Mouse (Mus musculus) right cerebral cortex, postnatal 25 days (tissue): ENCODE measurements around the gene Gsk3b.
"Not testable (repeated sequence)": the region's sequence is repeated elsewhere in the genome, so short reads cannot be mapped to it uniquely, and the experiment has no call there.

Source experiments
- DNase-seq: peaks from one replicate; pipeline ENCODE4 v3.0.0; 2022

Gsk3b gene

DNA sequence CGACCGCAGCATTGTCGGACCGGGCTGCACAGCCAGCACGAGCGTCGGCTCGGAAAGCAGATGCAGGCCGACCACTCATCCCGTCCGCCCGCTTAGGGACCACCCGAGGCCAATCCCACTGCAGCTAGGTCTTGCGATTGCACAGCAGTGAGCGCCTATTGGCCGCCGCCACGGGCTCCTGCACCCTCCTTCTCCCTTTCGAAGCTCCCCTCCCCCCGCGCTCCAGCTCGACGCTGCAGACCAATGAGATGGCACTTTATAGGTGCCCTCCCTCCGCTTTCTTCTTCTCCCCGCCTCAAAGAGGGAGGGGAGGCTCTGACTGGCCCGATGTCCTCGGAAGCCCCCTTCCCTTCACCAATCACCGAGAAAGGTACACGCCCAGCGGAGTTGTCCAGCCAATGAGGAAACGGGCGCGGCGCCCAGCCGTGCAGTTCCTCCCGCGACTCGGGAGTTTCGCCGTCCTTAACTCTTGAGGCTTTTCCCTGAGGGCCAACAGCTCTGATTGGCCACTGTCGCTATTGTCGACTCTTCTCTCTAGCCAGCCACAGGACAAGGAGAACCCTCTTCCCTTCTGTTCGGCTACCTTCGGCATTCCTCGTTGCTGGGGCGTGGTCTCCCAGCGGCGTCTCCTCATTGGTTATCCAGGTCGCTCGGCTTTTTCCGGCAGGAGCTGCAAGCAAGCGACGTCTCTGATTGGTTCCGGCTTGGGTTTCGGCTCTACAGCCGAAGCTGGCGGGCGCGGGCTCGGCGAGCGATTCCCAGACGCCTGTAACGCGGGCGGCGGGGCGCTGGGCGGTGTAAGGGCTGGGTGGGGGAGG lies at the start of gene Gsk3b:
Gene Gsk3b, plus strand, starts transcription at position 373 of the 818 bp plus-strand sequence.
- peak; percentile 100 for DNase-seq

DNA sequence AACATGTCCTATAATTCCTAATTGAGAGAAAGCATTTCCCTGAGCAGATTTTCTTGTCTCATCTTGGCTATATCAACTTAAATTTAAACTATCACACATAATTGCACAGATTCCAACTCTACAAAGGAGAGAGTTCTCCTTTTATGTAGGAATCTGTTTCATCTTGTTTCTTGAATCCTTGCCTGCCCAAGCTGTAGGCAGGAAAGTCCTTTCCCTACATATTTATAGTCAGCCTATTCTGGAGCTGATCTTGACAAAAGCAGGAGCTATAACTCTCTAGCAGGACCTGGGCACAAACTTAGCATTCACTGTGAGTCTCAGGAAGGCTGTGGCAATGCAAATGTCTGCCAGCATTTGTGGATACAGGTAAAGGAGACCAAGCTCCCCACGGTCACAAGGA lies 46.6 kb upstream of the Gsk3b start:
- no peak for DNase-seq

DNA sequence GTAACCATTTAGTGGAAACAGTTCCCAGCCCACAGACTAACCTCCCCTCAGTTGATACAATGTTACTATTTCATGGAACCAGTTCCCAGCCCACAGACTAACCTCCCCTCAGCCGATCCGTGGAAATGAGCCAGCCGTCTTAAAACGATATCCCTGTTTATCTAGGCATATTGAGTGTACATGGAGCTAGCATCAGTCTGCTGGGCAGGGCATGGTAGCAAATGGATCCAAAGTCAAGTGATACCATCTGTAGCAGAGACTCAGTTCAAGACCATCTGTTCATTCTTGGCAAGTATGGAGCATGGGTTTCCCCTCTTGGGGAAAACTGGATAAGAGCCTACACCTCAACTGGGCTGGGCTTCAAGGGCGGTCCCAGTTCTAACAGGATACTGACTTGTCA lies 44.2 kb upstream of the Gsk3b start:
- no peak for DNase-seq

DNA sequence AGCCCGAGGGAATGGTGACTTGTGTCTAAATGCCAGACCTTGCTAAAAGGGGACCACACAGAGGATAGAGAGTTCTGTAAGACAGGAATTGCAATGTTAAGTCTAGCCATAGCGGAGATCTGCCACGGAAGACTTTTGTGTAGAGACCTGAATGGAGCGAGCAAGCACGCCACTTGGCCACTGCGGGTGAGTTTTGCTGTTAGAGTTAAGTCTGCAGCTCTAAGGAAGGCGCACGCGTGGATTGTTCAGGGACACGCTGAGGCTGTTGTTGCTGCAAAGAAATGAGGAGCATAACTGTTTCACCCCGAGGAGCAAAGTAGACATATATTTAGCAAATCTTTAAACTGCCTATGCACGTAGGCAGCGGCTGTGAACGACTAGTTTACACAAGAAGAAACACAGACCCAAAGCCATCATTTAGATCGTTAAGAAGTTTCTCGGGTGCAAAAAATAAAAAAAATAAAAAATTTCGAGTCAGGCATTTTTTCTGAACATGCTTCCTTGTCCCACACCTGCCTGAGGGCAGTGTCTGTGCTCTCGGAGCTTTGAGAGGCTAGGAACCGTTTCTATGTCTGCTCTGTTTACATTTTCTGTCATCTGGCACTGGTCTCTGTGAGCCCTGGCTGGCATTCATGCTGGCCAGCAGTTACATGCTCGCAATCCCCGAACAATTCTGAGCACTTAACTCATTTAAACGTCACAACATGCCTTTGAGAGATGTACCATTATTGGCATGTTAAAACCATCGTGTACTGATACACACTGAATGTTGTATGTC lies 40.8 kb upstream of the Gsk3b start:
- DNase-seq: no peak

DNA sequence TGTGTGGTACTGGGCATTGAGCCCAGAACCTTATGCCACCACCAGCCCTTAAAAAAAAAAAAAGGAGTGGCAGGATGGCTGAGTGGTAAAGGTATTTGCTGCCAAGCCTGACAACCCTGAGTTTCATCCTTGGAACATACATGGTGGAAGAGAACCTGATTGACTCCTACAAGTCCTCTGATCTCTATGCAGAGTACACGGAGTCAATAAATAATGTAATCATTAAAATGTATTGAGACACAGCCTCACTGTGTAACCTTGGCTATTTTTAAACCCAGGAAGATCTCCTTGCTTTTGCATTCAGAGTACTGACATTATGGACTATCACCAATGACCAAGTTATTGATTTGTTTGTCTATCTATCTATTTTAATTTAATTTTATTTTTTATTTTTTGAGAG lies 30.9 kb upstream of the Gsk3b start:
- DNase-seq: no peak

DNA sequence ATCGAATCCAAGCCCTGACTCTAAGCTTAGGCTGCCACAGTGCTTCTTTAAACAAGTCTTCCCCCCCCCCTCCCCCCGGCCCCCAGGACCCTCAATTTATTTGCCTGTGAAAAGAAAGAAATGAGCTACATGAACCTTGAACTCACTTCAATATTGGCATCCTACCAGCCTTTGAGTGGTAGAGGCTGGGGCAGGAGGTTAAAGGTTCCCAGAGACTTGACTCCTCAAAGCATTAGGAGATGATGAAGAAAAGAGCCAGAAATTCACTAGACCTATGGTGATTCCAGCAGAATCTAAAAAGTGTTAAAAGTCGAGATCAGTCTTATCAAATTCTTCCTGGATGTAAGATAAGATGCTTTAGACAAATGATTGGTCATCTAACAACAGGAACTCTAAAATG lies 30.0 kb upstream of the Gsk3b start:
- no peak for DNase-seq

DNA sequence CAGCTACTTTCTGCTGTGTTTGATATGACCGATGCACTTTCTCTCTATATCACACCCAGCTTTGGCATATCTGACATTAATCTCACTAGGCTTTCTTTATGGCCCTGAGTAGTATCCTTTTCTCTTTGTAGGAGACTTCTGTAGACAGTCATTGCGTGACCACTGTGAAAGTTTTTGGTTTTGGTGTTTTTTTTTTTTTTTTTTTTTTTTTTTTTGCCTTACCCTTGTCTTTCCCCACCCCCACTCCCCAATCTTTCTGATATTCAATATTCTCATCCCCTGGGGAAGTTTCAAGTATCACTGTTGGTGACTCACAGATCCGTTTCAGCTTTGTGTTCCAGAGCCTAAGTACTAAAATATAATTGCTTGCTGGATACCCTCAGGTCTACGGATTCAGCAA lies 29.2 kb upstream of the Gsk3b start:
- DNase-seq: no peak

DNA sequence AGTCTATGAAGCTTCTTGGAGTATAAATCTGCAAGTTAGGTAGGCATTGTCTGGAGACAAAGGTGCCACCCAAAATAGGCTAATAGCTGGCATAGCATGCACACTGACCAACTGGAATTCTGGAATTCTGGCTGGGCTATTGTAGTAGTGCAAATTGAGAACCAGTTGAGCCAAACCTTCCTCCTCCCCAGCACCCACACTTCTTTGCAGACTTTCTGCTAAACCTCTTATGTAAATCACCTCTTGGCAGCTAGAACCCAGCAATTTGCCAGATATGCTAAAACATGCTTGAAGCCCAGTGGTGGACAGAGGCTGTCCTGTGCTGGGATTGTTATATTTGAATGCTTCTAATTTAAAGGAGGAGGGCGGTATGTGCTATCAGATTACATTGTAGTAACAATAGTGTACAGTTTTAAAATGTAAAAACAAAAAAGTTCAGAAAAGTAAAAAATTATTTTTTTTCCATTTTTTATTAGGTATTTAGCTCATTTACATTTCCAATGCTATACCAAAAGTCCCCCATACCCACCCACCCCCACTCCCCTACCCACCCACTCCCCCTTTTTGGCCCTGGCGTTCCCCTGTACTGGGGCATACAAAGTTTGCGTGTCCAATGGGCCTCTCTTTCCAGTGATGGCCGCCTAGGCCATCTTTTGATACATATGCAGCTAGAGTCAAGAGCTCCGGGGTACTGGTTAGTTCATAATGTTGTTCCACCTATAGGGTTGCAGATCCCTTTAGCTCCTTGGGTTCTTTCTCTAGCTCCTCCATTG lies 14.8 kb upstream of the Gsk3b start:
- DNase-seq: not testable (repeated sequence)

DNA sequence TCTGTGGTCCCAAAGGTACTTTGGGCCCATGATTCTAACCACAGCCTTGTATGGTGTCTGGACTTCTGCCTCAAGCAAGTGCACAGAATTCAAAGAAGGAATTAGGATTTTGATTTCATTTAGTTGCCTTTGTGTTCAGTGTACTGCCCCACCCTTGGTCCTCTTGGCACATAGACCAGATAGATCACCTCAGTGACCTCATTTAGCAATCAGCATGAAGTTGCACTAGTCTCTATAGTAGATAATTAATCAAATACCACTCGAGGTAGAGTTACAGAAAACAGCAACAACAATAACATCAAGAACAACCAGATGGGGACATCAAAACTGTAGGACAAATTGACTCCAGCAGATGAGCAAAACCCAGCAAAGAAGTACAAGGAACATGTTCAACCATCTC lies 8.6 kb upstream of the Gsk3b start:
- no peak for DNase-seq

DNA sequence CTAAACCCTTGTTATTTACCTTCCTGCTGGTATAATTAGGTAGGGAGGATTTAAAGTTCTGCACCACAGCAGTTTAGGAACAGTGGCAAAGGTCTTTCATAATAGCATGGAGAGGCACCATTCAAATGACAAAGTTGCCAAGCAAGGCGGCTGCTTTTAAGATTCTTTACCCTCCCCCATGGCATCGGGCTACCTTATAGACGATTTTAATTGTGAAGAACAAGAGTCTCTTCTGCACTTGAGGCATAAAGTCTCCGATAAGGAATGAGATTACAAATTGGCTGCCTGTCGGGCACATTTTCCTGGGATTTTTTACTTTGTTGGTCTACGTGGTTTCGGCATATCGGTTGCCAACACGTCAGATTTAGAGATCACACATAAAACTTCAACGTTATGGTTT lies 1.6 kb upstream of the Gsk3b start:
- DNase-seq: no peak

DNA sequence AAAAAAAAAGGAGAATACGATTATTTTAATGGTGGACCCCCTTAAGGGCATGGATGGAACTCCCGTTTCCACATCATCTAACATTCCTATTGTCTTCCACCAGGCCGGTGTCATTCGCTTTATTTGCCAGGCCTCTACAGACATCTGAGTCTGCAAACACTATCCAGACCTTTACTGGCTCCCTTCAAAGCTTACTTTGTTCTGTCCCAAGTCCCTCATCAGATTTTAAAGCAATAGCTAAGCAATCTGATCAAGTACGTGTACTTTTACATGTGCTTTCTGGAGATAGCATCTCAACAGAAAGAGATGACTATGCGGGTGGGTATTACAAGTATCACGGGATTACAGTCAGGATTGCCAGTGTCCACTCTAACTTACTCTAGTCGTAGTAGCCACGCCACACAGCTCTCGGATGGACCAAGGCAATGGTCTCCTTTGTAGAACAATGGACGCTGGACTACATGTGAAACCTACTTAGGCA lies 1.1 kb upstream of the Gsk3b start:
- DNase-seq: no peak

DNA sequence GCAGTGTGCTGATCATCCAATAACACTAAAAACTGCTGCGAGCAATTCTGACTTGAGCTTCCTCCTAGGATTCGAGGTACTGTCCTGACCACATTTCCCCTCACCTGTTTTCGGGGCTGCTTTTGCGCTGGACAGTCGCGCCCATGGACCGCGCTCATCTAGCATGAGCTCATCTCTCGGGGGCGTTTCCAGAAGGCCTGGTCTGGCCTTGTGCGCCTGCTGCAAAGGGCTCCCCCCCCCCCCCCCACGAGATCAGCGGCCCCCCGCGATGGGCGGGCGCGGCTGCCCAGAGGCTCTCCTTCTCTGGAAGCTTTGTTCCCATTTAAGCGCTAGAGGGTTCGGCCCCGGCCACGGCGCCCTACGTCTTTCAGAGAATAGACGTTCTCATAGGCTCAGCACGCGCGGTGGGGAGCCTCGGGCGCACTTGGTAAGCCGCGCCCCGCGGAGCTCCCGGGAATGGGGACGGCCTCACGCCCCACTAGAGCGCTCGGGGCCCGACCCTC lies 624 bp upstream of the Gsk3b start:
- DNase-seq: no peak

DNA sequence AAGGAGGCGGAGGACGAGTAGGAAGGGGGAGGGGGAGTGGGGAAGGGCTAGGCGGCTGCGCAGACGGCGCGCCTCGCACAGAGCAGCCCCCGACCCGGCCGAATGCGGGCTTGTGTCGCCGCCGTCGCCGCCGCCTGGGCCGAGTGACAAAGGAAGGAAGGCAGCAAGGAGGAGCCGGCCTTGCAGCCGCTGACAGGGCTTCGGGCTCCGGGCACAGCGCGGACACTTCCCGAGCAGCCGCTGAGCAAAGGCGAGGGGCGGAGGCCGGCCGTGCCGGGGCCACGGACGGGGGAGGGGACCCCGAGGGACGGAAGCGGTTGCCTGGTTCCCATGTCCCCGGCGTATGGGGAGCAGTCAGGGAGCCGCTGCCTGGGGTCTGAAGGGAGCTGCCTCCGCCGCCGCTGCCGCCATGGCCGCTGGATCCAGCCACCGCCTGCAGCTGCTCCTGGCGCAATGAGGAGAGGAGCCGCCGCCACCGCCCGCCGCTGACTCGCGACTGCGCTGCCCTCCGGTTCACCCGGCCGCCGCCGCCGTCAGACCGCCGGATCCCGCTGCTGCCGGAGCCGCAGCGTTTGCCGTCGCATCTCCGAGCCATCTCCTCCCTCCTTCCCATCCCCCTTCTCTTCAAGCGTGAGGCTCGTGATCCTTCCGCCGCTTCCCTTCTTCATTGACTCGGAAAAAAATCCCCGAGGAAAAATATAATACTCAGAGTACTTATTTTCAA lies 808 bp downstream of the Gsk3b start:
- DNase-seq: no peak

DNA sequence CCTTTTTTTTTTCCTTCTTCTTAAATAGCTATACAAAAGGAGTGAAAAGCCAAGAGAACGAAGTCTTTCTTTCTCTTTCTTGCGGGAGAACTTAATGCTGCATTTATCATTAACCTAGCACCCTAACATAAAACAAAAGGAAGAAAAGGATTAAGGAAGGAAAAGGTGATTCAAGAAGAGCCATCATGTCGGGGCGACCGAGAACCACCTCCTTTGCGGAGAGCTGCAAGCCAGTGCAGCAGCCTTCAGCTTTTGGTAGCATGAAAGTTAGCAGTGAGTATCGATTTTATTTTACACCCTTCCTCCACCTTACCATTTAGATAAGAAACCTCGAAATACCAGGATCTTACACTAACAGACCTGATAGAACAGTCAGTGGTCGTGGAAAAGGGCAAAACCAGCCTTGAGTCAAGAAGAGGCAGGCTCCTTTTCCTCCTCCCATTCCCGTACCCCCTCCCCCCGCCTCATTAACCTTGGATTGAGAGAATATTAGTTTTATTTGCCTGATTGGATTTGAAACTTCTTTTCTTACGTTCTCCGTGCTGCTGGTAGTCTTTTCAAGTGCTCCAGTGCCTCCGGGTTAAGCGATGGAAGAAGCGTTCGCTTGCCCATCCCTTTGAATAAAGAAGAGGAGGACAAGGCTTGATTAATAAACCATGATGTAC lies 1.7 kb downstream of the Gsk3b start:
- no peak for DNase-seq

DNA sequence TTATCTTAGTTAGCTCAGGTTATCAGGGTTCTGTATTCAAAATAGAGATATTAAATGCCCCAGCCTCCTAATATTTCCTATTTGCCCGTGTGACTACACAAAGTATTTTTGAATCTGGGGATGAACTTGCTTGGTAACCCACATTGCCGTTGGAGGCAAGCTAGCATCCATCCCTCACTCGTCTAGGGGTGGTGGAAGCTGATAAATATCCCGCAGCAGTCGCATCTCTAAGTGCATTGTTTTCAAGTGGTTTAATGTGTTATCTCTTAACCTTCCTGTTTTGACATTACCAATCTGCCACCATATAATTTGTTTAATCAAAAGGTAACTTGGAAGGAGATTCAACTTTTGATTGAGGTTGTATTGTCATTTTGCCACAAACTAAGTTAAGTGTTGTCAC lies 2.2 kb downstream of the Gsk3b start:
- no peak for DNase-seq

DNA sequence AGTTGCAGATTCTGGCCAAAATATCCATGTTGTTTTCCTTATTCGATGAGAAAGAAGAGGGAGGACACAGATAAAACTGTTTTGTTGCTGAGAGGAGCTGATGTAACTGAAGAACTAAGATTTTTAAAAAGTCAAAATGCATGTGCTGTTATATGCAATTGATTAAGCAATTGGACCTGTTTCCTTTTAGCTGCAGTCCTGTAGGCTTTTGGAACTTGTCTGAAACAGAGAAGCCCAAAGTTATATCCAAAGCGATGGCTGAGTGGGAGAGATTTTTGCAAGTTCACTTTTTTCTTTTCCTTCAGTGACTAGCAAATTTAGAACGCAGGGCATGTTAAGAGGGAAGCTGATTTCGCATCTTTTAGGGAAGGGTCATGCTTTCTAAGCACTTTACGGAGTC lies 2.9 kb downstream of the Gsk3b start:
- DNase-seq: no peak

DNA sequence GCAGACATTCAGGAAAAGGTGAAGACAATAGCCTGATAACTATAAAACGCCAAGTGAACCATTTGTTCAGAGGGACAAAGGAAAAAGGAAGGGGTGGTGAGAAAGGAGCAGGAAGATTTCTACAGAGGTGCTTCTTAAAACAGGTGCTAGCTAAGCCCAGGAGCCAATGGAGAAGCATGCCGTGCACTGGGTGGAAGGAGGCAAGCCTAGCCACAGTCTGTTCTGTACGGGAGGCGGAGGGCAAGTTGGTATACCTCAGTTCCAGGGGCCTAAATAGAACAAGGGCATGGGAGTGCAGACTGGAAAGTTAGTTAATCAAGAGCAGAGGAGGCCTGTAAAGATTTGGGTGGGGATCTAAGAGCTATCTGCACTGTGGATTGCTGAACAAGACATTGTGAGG lies 3.8 kb downstream of the Gsk3b start:
- DNase-seq: no peak

DNA sequence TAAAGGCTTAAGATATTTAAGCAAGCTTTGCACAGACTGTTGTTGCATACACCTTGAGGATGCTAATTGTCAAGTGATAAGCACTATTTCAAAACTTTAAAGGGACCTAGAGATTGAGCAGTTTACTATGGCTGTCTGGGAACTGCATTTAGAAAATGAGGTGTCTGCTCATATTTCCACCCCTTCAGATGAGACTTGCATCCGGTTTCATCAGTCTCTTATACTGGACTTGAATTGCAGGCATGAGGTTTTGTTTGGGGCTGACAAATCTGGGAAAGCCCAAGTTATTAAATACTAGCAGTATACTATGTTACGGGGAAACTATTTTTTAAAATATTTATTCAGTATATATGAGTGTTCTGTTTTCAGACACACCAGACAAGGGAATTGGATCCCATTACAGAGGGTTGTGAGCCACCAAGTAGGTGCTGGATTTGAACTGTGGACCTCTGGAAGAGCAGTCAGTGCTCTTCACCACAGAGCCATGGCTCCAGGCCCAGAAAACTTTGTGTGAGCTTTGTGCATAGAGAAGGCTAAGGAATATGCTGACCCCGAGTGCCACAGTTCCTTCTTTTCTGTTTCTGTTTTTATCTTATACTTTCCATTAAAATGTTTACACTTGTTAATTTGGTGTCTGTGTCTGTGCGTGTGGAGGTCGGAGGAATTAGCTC lies 6.5 kb downstream of the Gsk3b start:
- DNase-seq: no peak

DNA sequence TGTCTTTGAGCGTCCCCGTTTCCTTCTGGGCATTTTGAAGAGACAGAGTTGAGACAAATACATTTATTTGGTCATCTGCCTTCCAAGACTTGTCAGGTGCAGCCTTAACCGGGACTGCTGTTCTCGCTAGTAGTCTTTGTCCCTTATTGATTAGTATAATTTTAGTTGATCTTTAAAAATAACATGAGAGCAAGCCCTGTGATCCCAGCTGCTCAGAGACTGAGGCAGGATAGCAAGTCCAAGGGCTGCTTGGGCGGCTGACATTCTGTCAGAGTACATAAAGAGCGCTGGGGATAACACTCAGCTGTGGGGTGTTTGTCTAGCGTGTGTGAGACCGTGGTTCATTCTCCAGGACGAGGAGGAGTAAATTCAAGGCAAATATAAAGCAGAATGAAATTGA lies 8.7 kb downstream of the Gsk3b start:
- DNase-seq: no peak

DNA sequence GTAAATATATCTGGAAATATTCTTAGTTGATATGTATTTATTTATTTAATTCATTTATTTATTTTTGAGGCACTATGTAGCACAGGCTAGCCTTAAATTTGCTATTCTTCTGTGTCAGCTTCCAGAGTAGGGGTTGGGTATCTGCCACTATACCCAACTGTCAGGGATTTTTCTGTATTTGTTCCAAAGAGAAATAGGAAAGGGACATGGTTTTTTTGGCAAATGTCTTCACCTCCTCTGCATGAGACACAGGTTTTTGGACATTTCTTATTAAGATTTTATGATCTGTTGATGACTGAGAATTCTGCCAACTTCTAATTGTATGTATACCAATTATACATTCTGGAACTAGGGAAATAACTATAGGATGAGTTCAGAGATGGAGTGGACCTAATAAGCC lies 10.5 kb downstream of the Gsk3b start:
- DNase-seq: no peak

DNA sequence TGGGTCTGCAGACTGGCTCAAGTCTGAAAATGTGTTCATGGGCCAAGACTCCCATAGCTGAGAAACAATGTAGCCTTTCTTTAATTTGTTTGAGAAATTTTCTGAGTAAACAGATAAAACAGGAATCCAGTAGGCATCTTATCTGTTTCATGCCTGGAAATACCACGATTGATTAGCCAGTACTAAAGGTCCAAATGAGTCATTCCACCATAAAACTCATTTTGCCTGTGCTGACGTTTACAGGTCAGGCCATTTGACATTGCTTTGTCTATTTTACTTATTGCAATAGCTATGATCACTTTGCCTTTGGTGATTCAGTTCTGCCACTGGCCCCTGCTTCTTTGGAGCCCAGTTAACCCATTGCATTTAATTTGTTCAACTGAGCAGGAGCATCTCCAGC lies 11.8 kb downstream of the Gsk3b start:
- no peak for DNase-seq

DNA sequence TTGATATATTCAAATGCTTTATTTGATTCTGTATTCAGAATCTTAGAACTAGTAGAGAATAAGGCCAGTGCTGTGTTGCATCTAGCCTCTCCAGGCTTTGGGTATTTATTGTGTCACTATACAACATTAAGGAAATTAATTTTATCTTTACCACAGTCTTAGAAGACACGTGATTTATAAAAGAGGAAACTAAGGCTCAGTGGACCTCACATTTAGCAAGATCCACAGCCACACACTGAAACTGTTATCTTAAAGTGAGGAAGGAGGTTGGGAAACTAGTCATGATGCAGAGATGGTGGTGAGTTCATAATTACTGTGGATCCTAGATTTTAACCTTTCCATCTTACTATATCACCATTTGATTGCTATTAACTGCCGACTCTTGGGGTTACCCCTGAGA lies 16.7 kb downstream of the Gsk3b start:
- no peak for DNase-seq
